Mouse (Mus musculus) B cell, adult (primary cell): ENCODE results near the gene Mapkapk5. TPM values are rescaled to one million over a fixed set of nuclear protein-coding genes. Genes with fewer than 3 reads are reported as not detected.

ENCODE experiments used
- total RNA-seq: library from RNA; stranded (reverse); gene quantifications from 4 replicates; pipeline ENCODE4 v1.2.4, GENCODE M21; 2023; ENCODE audit not compliant: inconsistent age

The Mapkapk5 gene
- 87.8 to 106 TPM (median 94.4 TPM) in 4 replicates for total RNA-seq

GRCm38 (mm10) chr5:121545793-121546529, at the start of gene Mapkapk5:
Gene Mapkapk5, minus strand, starts transcription at chr5:121545905.

GRCm38 (mm10) chr5:121593451-121594401, 48.0 kb upstream of the Mapkapk5 start, which contains the start of gene Aldh2:
Gene Aldh2, minus strand, starts transcription at chr5:121593824.

DNA sequence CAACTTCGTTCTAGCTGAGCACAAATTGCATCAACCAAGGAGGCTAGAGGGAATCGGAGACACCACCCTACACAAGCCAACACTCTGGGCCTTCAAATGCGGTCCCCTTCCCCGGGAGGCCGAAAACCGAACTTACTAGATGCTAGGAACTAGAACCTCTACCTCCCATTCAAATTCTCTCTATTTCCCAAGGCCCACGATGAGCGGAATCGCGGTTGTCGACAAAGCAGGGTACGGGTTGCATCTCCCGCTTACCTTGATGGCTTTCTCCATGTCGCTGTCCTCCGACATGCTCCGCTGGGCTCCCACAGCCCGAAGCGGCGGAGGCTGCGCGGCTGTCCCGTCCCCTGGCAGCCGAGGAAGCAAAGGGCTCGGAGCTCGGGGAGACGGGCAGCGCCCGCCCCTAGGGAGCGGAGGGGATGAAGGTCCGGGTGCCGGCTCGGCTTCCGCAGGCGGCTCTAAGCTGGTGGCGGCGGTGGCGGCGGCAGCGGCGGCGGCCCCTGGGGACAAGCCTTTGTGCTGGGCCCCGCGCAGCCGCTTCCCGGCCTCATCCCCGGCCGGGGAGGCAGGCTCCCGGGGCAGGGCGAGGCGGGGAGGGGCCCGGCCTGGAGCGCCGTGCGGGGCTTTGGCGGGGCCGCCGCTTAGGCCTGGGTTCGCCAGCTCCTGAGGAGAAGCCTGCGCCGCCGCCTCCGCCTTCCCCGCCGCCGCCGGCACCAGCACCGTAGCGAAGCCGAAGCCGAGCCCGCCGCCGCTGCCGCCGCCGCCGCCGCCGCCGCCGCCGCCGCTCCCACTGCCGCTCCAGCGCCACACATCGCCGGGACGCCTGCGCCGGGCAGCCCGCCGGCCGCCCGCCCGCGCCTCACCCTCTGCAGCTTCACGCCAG, 554 bp downstream of the Mapkapk5 start, which contains the start of the genes Adam1a and Gm42878:
Gene Adam1a, minus strand, starts transcription at position 573 of the 883 bp plus-strand sequence.
Gene Gm42878, minus strand, starts transcription at position 573 of the 883 bp plus-strand sequence.

GRCm38 (mm10) chr5:121503231-121503630, 42.5 kb downstream of the Mapkapk5 start, which contains the start of gene Adam1b:
Gene Adam1b, minus strand, starts transcription at chr5:121503435.

Other genes with a start within 250 kb of the Mapkapk5 start
- gene Trafd1, start 160.3 kb downstream of the Mapkapk5 start, total RNA-seq: 76.2 to 94.8 TPM (median 89.7 TPM) in 4 replicates
- 37.8 to 47.4 TPM (median 44.0 TPM) in 4 replicates for gene Naa25, start 148.0 kb downstream of the Mapkapk5 start, total RNA-seq
- gene Tmem116, start 94.0 kb downstream of the Mapkapk5 start, total RNA-seq: 1.2 to 1.6 TPM in 2 of 4 replicates, not detected in the others
- 168 to 199 TPM (median 190 TPM) in 4 replicates for gene Erp29, start 93.4 kb downstream of the Mapkapk5 start, total RNA-seq
- not detected in 4 replicates for gene Adam1b, start 42.5 kb downstream of the Mapkapk5 start, total RNA-seq
- 5.2 to 5.7 TPM (median 5.4 TPM) in 4 replicates for gene Adam1a, start 423 bp downstream of the Mapkapk5 start, total RNA-seq
- gene Gm42878, start 423 bp downstream of the Mapkapk5 start, total RNA-seq: not detected in 4 replicates
- gene Aldh2, start 47.9 kb upstream of the Mapkapk5 start, total RNA-seq: 371 to 424 TPM (median 391 TPM) in 4 replicates
- gene Acad12, start 73.0 kb upstream of the Mapkapk5 start, total RNA-seq: 8.7 to 11.7 TPM (median 10.3 TPM) in 4 replicates
- gene Acad10, start 114.6 kb upstream of the Mapkapk5 start, total RNA-seq: 10.5 to 12.1 TPM (median 10.7 TPM) in 4 replicates
- 81.9 to 96.9 TPM (median 84.8 TPM) in 4 replicates for gene Brap, start 114.7 kb upstream of the Mapkapk5 start, total RNA-seq
- gene Atxn2, start 165.4 kb upstream of the Mapkapk5 start, total RNA-seq: 72.7 to 114 TPM (median 84.4 TPM) in 4 replicates